Mouse (Mus musculus) thymus, adult 2 months (tissue): Measurements from ENCODE around the gene Ppat.

Experiments
- CTCF ChIP-seq: fragments of 200-500 bp; IDR thresholded peaks from 2 replicates; pipeline ENCODE4 v1.5.1; 2012; ENCODE audit warnings: mild to moderate bottlenecking, control low read depth, low read length, moderate library complexity, borderline replicate concordance; ENCODE audit not compliant: control insufficient read depth, poor library complexity, insufficient read depth; ENCODE audit errors: extremely low read depth
- POLR2A ChIP-seq: fragments of 200-500 bp; IDR thresholded peaks from 2 replicates; pipeline ENCODE4 v1.6.1; 2012; ENCODE audit warnings: mild to moderate bottlenecking, low read length, control low read depth, moderate library complexity; ENCODE audit not compliant: control insufficient read depth, poor library complexity, insufficient read depth; ENCODE audit errors: extremely low read depth

GRCm38 (mm10) chr5:76954271-76954900 is 3.0 kb upstream of the Ppat start:
- TF ChIP-seq CTCF = no peak
- no peak for TF ChIP-seq POLR2A
